Mouse (Mus musculus) megakaryocyte-erythroid progenitor cell, adult 5 weeks (primary cell): Measurements from ENCODE around the gene Plekhh2. TPM values are rescaled to one million over a fixed set of nuclear protein-coding genes. Genes with fewer than 3 reads are reported as not detected.

ENCODE experiments used
- polyA plus RNA-seq: library from polyadenylated mRNA; stranded (reverse); fragments of >175 nt; gene quantifications from 2 replicates; pipeline ENCODE4 v1.2.3, GENCODE M21; 2012

Plekhh2 gene
- polyA plus RNA-seq: 0.02 and 0.07 TPM in 2 replicates

GRCm38 (mm10) chr17:84511682-84512515, at the start of gene Plekhh2:
Gene Plekhh2 (plus strand): TSS chr17:84511895.

GRCm38 (mm10) chr17:84465753-84466608, 45.7 kb upstream of the Plekhh2 start, which contains the start of gene Thada:
Gene Thada (minus strand): TSS chr17:84466205.

GRCm38 (mm10) chr17:84626276-84626856, 114.7 kb downstream of the Plekhh2 start, which contains the start of gene Dync2li1:
Gene Dync2li1 (plus strand): TSS chr17:84626496.

Other genes starting within 250 kb of the Plekhh2 start
- 2.2 and 2.9 TPM in 2 replicates for gene Thada, start 45.7 kb upstream of the Plekhh2 start, polyA plus RNA-seq
- gene Dync2li1, start 114.6 kb downstream of the Plekhh2 start, polyA plus RNA-seq: 3.3 and 3.5 TPM in 2 replicates
- gene Abcg8, start 164.4 kb downstream of the Plekhh2 start, polyA plus RNA-seq: not detected in 2 replicates
- not detected in 2 replicates for gene Abcg5, start 171.1 kb downstream of the Plekhh2 start, polyA plus RNA-seq